Mouse (Mus musculus) WW6 (cell line): Measurements from ENCODE around the gene Car12.
"Not testable (repeated sequence)": the region's sequence is repeated elsewhere in the genome, so short reads cannot be mapped to it uniquely, and the experiment has no call there.

Experiments used
- DNase-seq: peaks from one replicate; pipeline ENCODE4 v3.0.0-alpha.2; 2013; ENCODE audit warnings: low read depth, low spot score

The Car12 gene

GRCm38 (mm10) chr9:66769275-66769674 lies 55.8 kb downstream of the Car12 start:
- no peak for DNase-seq

GRCm38 (mm10) chr9:66770701-66771100 lies 57.2 kb downstream of the Car12 start:
- DNase-seq = no peak

- not testable (repeated sequence) for DNase-seq
Measured at GRCm38 (mm10) chr9:66784552-66784951, 71.1 kb downstream of the Car12 start.

GRCm38 (mm10) chr9:66787821-66788220 lies 74.3 kb downstream of the Car12 start:
- no peak for DNase-seq

GRCm38 (mm10) chr9:66794629-66795463 lies 81.4 kb downstream of the Car12 start:
- peak; percentile 34 for DNase-seq

- peak; percentile 96 for DNase-seq
Measured at GRCm38 (mm10) chr9:66795464-66796324, 82.2 kb downstream of the Car12 start, which contains the start of gene Aph1b. Aph1b (minus strand) TSS chr9:66795490.

- DNase-seq = no peak
Measured at GRCm38 (mm10) chr9:66796739-66797138, 83.3 kb downstream of the Car12 start, which contains the start of gene Gm10647. Gm10647 (plus strand) TSS chr9:66797039.

- DNase-seq = no peak
Measured at GRCm38 (mm10) chr9:66801947-66802346, 88.5 kb downstream of the Car12 start.

- DNase-seq = not testable (repeated sequence)
Measured at GRCm38 (mm10) chr9:66805951-66806350, 92.5 kb downstream of the Car12 start.

- no peak for DNase-seq
Measured at GRCm38 (mm10) chr9:66813392-66813791, 99.9 kb downstream of the Car12 start.
